Mouse (Mus musculus): ENCODE measurements around the gene Tcaf2. TPM values are rescaled to one million over a fixed set of nuclear protein-coding genes. Genes with fewer than 3 reads are reported as not detected.
A peak's percentile ranks its signal among the peaks of the same experiment; 100 is the strongest.

The Tcaf2 gene
- polyA plus RNA-seq (2016; fragmentation: Nextera tagmentation; extraction: Ambion mirVana), result 3.9 and 4.2 TPM in 2 replicates

- Histone ChIP-seq H3K9me3 (replicated peaks) (no peaks in the 10 kb centered on the region), H3K27me3 (ENCODE audit: low read depth, poor library complexity, severe bottlenecking) (no peaks in the 10 kb centered on the region), H3K4me1 (peaks cover 4% of the 10 kb centered on the region), H3K4me3 (peak within 1 kb of the TSS; percentile 54), H3K27ac (replicated peaks) (no peak within 1 kb of the TSS), H3K36me3 (no peaks in the 10 kb centered on the region)
- peak; percentile 93 for DNase-seq (ENCODE audit: low spot score)
- under 1% methylated on average over 23 of the region's 23 CpGs for WGBS
Observed at GRCm38 (mm10) chr6:42644912-42645549, at the start of gene Tcaf2. TSS of gene Tcaf2 (minus strand) at chr6:42645254.

- peak; percentile 86 for DNase-seq (ENCODE audit: low spot score)
- peaks cover 33% of the 10 kb centered on the region for H3K4me1 ChIP-seq
Observed at GRCm38 (mm10) chr6:42692517-42693190, 47.6 kb upstream of the Tcaf2 start.

GRCm38 (mm10) chr6:42692154-42692516 lies 47.1 kb upstream of the Tcaf2 start:
- peak; percentile 85 for DNase-seq (ENCODE audit: low spot score)
- H3K27ac ChIP-seq (replicated peaks), result peak overlapping the region; percentile 95
- no peaks in the 10 kb centered on the region for H3K27me3 ChIP-seq (ENCODE audit: low read depth, poor library complexity, severe bottlenecking)
- WGBS, result under 1% methylated on average over 10 of the region's 10 CpGs
- H3K9me3 ChIP-seq (replicated peaks), result no peaks in the 10 kb centered on the region
- peaks cover 33% of the 10 kb centered on the region for H3K4me1 ChIP-seq
- peaks cover 27% of the 10 kb centered on the region for H3K36me3 ChIP-seq
- peak overlapping the region; percentile 79 for H3K4me3 ChIP-seq

More at GRCm38 (mm10) chr6:42692517-42693190, 47.6 kb upstream of the Tcaf2 start:
- Histone ChIP-seq H3K4me3 (peak overlapping the region; percentile 79), H3K36me3 (peaks cover 28% of the 10 kb centered on the region), H3K27me3 (ENCODE audit: low read depth, poor library complexity, severe bottlenecking) (no peaks in the 10 kb centered on the region), H3K27ac (replicated peaks) (peak overlapping the region; percentile 95), H3K9me3 (replicated peaks) (no peaks in the 10 kb centered on the region)
- WGBS, result under 1% methylated on average over 32 of the region's 32 CpGs

- peaks cover 43% of the 10 kb centered on the region for H3K36me3 ChIP-seq
- H3K4me3 ChIP-seq, result no peak overlapping the region
- H3K4me1 ChIP-seq, result peaks cover 33% of the 10 kb centered on the region
- H3K27me3 ChIP-seq (ENCODE audit: low read depth, poor library complexity, severe bottlenecking), result no peaks in the 10 kb centered on the region
- no peaks in the 10 kb centered on the region for H3K9me3 ChIP-seq (replicated peaks)
- H3K27ac ChIP-seq (replicated peaks), result no peak overlapping the region
- DNase-seq (ENCODE audit: low spot score), result no peak
Observed at GRCm38 (mm10) chr6:42689761-42690160, 44.7 kb upstream of the Tcaf2 start.

DNA sequence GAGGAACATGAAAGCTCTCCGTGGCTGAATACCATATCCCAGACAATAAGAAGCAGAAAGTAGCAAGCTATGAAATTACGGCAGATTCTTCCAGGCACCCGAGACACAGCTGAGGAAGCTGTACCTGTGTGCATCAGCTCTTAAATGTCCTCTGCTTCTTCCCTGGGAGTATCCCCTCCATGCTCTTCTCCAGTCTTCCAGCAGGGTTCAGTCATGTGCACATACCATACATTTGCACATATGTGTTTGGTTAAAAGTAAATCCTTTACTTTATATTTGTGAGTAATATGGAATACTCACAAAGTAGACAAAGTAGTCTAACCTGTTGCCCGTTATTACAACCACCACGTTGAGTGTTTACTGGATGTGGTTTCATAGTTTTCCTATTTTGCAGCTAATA lies 42.9 kb upstream of the Tcaf2 start:
- WGBS, result 89% methylated on average over 5 of the region's 5 CpGs
- H3K27me3 ChIP-seq (ENCODE audit: low read depth, poor library complexity, severe bottlenecking), result no peaks in the 10 kb centered on the region
- peaks cover 56% of the 10 kb centered on the region for H3K36me3 ChIP-seq
- no peak overlapping the region for H3K4me3 ChIP-seq
- peaks cover 23% of the 10 kb centered on the region for H3K4me1 ChIP-seq
- no peaks in the 10 kb centered on the region for H3K9me3 ChIP-seq (replicated peaks)
- no peak for DNase-seq (ENCODE audit: low spot score)
- no peak overlapping the region for H3K27ac ChIP-seq (replicated peaks)

DNA sequence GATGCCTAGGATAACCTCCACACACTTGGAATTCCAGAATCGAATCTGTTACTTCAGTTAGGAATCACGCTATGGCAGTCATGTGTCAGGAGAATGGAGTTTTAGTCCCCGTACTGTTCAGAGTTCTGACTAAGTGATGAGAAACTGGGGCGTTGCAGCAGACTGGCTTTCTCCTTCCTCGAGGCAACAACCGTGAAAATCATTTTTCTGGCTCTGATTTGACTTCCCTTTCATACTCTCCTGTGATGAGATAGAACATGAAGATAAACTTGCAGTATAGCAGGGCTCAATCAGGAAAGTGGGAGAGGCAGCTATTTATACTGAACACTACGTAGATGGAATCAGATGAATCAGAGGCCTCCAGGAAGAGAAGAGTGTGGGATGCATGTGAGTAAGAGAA lies 35.0 kb upstream of the Tcaf2 start:
- Histone ChIP-seq H3K4me1 (no peaks in the 10 kb centered on the region), H3K9me3 (replicated peaks) (no peaks in the 10 kb centered on the region), H3K4me3 (no peak overlapping the region), H3K27me3 (ENCODE audit: low read depth, poor library complexity, severe bottlenecking) (no peaks in the 10 kb centered on the region), H3K36me3 (peaks cover 79% of the 10 kb centered on the region), H3K27ac (replicated peaks) (no peak overlapping the region)
- DNase-seq (ENCODE audit: low spot score), result no peak
- WGBS, result 93% methylated on average over 7 of the region's 7 CpGs

- no peak for DNase-seq (ENCODE audit: low spot score)
- Histone ChIP-seq H3K27me3 (ENCODE audit: low read depth, poor library complexity, severe bottlenecking) (no peaks in the 10 kb centered on the region), H3K27ac (replicated peaks) (no peak overlapping the region), H3K9me3 (replicated peaks) (no peaks in the 10 kb centered on the region), H3K4me3 (no peak overlapping the region), H3K36me3 (peaks cover 94% of the 10 kb centered on the region), H3K4me1 (no peaks in the 10 kb centered on the region)
- WGBS, result 95% methylated on average over 3 of the region's 3 CpGs
Observed at GRCm38 (mm10) chr6:42676011-42676410, 31.0 kb upstream of the Tcaf2 start.

DNA sequence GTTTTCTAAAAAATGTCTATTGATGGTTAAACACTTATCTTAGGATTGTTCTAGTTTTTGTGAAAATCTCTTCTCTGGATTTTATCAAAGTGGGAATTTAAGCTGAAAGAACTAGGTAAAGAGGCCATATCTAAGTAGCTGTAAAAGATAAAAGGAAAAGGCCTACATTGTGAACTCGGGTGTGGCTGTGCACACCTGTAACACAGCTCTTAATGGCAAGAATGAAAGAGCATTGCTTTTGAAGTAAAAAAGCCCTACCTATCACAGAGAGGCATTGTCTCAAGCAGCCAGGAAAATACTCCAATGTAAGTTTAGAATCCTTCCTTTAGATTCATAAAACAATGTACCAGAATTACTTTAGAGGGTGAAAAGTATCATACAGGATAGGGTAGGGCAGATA lies 26.7 kb upstream of the Tcaf2 start:
- WGBS, result 90% methylated on average over 1 of the region's 1 CpGs
- Histone ChIP-seq H3K27me3 (ENCODE audit: low read depth, poor library complexity, severe bottlenecking) (no peaks in the 10 kb centered on the region), H3K36me3 (peaks cover 73% of the 10 kb centered on the region), H3K9me3 (replicated peaks) (no peaks in the 10 kb centered on the region), H3K4me3 (no peak overlapping the region), H3K4me1 (no peaks in the 10 kb centered on the region), H3K27ac (replicated peaks) (no peak overlapping the region)
- no peak for DNase-seq (ENCODE audit: low spot score)

DNA sequence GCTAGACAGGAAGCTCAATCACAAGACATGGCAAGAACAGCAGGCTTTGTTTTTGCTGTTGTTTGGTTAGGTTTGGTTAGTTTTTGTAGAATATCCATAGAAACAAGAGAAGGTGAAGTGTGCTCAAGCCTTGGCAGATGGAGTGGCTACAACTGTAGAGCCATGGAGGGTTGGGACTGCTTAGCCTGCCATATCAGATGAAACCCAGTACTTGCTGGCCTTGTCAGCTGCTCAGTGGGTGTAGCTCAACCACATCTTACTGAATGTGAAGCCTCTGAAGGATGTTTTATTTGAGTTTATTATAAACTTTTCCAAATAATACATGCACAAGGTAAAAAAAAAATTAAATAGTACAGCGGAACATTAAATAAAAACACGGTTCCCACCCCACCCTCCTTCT lies 22.7 kb upstream of the Tcaf2 start:
- 93% methylated on average over 2 of the region's 2 CpGs for WGBS

GRCm38 (mm10) chr6:42661739-42662138 lies 16.7 kb upstream of the Tcaf2 start:
- H3K27ac ChIP-seq (replicated peaks), result no peak overlapping the region
- H3K4me3 ChIP-seq, result no peak overlapping the region
- no peak for DNase-seq (ENCODE audit: low spot score)
- H3K9me3 ChIP-seq (replicated peaks), result no peaks in the 10 kb centered on the region
- no peaks in the 10 kb centered on the region for H3K36me3 ChIP-seq
- no peaks in the 10 kb centered on the region for H3K4me1 ChIP-seq
- 85% methylated on average over 2 of the region's 2 CpGs for WGBS
- H3K27me3 ChIP-seq (ENCODE audit: low read depth, poor library complexity, severe bottlenecking), result no peaks in the 10 kb centered on the region

More for the DNA sequence above, 22.7 kb upstream of the Tcaf2 start:
- H3K9me3 ChIP-seq (replicated peaks), result no peaks in the 10 kb centered on the region
- H3K4me1 ChIP-seq, result no peaks in the 10 kb centered on the region
- no peak overlapping the region for H3K4me3 ChIP-seq
- no peak overlapping the region for H3K27ac ChIP-seq (replicated peaks)
- no peak for DNase-seq (ENCODE audit: low spot score)
- no peaks in the 10 kb centered on the region for H3K27me3 ChIP-seq (ENCODE audit: low read depth, poor library complexity, severe bottlenecking)
- H3K36me3 ChIP-seq, result peaks cover 34% of the 10 kb centered on the region

- no peak overlapping the region for H3K4me3 ChIP-seq
- no peak overlapping the region for H3K27ac ChIP-seq (replicated peaks)
- H3K36me3 ChIP-seq, result no peaks in the 10 kb centered on the region
- 79% methylated on average over 5 of the region's 5 CpGs for WGBS
- H3K9me3 ChIP-seq (replicated peaks), result no peaks in the 10 kb centered on the region
- no peaks in the 10 kb centered on the region for H3K4me1 ChIP-seq
- no peaks in the 10 kb centered on the region for H3K27me3 ChIP-seq (ENCODE audit: low read depth, poor library complexity, severe bottlenecking)
- DNase-seq (ENCODE audit: low spot score), result no peak
Observed at GRCm38 (mm10) chr6:42634393-42634792, 10.7 kb downstream of the Tcaf2 start.

DNA sequence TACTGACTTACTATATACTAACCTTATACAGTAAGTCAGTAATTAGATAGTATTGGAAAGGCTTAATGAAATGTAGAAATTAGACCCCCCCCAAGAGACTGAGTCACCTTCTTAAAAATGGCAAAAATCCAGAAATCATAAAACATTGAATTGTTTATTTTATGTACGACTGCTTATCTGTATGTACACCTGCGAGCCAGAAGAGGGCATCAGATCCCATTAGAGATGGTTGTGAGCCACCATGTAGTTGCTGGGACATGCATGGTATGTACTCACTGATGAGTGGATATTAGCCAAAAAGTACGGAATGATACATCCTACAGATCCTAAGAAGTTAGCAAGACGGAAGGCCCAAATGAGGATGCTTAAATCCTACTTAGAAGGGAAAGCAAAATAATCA lies 13.7 kb downstream of the Tcaf2 start:
- 72% methylated on average over 4 of the region's 4 CpGs for WGBS
- H3K36me3 ChIP-seq, result no peaks in the 10 kb centered on the region
- H3K27ac ChIP-seq (replicated peaks), result no peak overlapping the region
- H3K4me1 ChIP-seq, result no peaks in the 10 kb centered on the region
- H3K9me3 ChIP-seq (replicated peaks), result no peaks in the 10 kb centered on the region
- H3K4me3 ChIP-seq, result no peak overlapping the region
- no peaks in the 10 kb centered on the region for H3K27me3 ChIP-seq (ENCODE audit: low read depth, poor library complexity, severe bottlenecking)
- DNase-seq (ENCODE audit: low spot score), result no peak

GRCm38 (mm10) chr6:42616904-42617303 lies 28.1 kb downstream of the Tcaf2 start:
- Histone ChIP-seq H3K36me3 (no peaks in the 10 kb centered on the region), H3K27me3 (ENCODE audit: low read depth, poor library complexity, severe bottlenecking) (no peaks in the 10 kb centered on the region), H3K4me3 (no peak overlapping the region), H3K9me3 (replicated peaks) (no peaks in the 10 kb centered on the region), H3K27ac (replicated peaks) (no peak overlapping the region), H3K4me1 (no peaks in the 10 kb centered on the region)
- no peak for DNase-seq (ENCODE audit: low spot score)
- 81% methylated on average over 2 of the region's 2 CpGs for WGBS
